Mouse (Mus musculus) right cerebral cortex, adult 2 months (tissue): ENCODE data around the gene Iah1.

Experiments
- DNase-seq, 2 experiments: peaks; one replicate each; pipeline ENCODE4 v3.0.0; 2021 to 2022; ENCODE audit warnings: low spot score in 2 of 2

Iah1 gene

DNA sequence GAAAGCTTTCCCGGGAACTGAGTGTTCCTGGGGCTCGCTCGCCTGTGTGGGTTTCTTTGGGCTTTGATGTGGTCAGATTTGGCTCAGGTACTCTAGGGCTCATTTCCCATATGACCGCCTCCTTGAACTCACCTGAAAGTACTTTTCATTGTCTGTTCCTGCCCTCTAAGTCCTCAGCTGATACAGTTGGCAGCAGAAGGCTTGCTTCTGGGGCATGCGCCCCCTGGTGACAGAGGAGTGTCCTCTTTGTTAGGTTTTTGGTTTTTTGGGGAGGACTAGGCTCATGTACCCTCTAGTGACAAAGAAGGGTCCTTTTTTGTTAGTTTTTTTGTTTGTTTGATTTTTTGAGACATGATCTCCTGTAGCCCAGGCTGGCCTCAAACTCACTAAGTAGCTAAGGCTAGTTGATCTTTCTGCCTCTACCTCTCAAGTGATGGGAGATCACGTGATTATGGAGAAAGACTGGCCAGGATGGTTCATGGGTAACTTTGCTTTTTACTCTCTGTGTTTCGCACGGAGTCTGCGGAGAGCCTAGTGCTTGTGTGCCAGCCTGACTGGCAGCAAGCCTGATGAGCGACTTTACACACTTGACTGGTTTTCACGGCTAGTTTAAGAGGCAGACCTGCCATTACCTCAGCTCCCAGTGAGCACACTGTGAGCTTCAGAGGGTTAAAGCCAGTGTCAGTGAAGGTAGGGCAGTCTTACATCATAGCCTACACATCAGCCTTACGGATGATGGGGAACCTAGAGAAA, 2.1 kb downstream of the Iah1 start:
- peak; percentile 59 to 65 for DNase-seq

DNA sequence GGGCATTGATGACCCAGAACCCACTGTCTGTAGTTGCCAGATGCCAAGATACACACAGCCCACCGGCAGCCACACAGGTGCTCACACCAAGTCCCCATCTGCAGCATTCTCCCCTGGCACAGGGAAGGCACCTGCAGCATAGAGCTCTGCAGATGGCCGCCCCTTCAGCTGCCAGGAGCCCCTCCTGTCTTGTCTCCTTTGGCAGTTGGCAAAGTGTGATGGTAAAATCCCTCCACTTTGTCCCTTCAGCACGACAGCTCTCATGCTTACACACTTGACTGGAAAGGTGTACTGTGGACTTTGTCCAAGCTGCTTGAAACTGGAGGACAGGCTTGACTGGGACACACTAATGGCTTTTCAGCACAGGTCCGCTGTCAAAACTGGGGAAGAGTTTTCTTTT, 4.1 kb downstream of the Iah1 start:
- DNase-seq: no peak

DNA sequence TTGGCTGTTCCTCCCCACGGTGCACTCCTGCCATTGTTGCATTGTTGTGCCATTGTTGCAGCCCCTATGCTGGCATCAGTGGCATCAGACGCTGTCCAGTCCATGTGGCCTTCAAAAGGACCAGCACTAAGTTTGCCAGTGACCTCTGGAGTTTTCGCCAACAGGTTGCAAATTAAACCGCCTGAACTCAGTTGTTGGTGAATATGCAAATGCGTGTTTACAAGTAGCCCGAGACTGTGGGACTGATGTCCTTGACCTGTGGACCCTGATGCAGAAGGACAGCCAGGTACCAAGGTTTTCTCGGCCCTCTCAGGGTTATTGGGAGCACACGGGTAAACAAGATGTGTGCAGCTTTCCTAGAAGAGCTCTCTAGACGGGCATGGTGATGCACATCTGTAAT, 5.0 kb downstream of the Iah1 start:
- no peak for DNase-seq

DNA sequence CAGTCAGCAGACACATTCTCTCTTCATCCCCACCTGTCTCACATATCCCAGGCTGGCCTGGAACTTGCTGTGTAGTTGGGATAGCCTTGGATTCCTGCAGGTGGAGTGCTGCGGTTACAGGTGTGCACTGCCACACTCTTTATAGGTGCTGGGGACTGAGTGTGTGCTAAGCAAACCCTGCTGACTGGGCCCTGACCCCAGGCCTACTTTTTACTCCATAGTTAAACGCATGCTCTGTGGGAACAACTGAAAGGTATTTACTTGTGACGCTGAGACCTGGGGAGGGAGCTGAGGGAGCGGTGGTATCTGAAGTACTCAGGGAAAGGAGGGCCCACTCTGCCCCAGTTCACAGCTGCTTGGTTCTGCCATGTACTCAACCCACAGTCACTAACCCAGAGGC, 6.1 kb downstream of the Iah1 start:
- no peak for DNase-seq

DNA sequence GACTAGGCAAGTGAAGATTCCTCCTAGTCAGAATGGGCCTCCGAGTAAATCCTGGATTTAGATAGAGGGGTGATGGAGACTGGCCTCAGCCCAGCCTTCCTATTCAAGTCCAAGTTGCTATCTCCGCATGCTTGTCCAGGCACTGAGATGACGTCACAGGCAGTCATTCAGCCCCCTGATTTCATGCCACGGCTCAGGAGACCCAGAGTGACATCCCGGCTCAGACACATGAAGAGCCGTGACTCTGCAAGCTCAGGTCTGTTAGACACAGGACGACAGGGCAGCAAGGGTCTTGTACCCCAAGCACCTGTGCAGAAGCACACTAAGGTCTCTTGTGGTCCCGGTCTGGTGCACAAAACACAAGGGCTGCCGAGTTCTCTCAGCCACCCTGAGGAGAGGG, 6.7 kb downstream of the Iah1 start:
- DNase-seq: no peak

DNA sequence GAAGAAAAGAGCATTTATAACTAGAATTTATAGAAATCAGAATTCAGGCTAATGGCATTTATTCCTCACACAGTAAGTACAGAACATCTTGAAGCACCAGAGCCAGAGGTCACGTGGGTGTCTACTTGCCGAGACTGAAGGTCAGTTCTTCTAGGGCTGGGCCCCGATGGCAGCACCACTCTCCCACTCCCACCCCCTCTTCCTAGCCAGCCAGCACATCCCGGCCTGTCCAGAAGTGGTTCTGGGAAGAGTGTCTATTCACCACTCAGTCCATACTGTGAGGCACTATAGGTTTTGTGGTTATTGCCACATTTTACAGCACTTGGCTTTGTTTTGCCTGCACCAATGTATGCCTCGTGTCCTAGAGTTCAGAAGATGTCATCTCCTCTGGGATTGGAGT, 7.9 kb downstream of the Iah1 start:
- DNase-seq: no peak

DNA sequence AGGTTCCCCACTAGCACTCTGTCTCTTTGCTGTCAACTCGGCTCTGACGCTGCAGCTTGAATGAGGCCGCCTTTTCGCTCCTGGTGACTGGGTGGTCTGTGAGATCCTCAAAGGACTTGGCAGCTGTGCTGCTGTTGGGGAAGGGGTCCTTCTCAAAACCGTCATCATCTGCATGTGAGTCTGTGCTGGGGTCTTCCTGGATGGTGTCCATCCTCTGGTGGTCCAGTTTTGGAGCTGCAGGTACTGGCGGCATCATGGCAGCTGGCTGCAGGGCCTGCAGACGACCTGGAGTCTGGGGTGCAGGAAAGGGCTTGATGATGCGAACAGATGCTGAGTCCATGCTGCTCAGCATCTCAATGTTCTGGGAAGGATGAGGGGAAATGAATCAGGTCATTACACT, 9.1 kb downstream of the Iah1 start:
- no peak for DNase-seq

DNA sequence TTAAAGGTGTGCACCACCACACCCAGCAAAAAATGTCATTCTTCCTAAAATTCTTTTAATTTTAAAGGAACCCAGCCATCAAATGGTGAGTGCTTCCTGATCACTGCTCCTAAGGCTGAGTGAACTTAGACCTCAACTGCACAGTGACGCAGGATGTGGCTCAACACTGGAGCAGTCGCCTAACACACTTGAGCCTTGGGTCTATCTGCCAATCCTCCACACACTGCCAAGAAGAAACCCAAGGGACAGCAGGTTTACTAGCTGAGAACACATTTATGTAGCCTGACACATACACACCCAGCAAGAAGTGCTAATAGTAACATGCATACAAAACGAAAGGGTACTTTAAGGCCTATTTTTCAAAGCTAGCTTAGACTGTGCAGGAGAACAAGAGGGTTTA, 10.1 kb downstream of the Iah1 start:
- no peak for DNase-seq

DNA sequence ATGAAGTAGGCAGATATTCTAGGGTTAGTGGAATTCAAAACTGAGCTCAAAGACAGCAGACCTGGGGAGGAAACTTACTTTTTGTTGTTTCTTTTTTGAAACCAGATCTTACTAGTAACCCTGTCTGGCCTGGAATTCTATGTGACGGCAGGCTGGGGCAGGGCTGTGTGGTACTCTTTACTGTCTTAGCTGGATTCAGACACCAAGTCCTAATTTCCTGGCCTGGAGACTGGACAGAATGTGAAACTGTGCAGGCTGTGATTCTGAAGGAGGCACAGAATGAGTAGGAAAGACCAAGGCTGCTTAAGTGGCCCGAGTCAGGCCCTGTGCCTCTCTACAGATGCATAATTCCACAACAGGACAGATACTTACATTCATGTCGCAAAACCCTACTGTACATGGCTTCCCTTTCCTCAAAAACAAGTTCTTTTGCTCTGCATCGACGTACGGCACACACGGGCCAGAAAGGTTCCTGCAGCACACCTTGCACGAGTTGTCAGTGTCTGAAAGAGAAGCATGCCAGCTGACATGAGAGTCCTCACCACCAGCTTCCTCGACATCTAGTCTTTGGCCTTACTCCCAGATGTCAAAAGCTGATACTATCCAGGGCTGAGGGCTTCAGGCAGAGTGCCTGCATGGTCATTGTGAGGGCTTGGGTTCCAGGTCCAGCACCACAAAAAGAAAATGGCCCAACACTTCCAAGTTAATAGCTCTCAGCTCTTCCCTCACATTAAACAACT, 13.6 kb downstream of the Iah1 start:
- no peak for DNase-seq

DNA sequence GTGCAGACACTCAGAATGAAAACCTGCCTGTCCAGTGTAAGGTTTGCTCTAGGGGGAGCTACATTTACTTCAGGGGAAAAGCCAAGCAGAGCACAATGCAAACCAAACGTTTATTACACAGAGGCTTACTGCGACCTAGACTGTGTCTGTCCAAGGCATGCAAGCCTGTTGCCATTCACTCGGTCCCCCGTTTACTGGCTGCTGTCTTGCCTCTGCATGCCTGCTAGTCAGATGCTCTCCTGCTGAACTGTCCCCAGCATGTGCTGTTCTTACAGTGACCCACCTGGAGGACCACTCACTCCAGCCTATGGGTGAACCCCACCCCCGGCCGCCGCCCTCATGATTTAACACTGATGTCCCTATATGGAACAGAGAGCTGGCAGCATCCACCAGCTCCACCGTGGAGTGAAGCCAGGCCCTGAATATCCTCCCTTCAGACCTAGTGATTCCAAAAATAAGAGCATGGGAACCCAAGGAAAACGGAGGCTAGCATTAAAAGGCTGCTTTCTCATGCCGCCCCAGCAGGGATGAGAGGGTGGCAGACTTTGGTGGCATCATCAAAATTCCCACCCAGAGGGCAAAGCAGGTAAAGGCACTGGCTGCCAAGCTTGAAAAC, 14.9 kb downstream of the Iah1 start:
- DNase-seq: peak; percentile 29 to 66

DNA sequence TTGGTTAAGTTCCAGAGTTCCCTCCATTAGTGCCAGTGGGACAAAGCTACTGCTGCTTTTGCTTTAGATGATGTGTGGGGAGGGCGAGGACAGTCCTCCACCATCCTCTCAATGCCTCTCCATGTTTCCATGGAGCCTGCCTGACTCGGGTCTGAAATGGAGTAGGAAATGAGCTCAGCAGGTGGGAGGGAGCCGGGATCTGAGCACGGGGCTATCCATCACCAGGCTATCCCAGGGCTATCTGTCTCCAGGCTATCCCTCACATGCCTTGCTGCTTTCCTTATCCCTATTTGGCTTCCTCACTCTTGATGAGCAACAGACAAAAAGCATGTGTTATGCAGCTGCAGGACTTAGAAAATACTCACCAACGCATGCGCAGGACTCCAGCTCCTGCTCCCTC, 15.5 kb downstream of the Iah1 start:
- no peak for DNase-seq

DNA sequence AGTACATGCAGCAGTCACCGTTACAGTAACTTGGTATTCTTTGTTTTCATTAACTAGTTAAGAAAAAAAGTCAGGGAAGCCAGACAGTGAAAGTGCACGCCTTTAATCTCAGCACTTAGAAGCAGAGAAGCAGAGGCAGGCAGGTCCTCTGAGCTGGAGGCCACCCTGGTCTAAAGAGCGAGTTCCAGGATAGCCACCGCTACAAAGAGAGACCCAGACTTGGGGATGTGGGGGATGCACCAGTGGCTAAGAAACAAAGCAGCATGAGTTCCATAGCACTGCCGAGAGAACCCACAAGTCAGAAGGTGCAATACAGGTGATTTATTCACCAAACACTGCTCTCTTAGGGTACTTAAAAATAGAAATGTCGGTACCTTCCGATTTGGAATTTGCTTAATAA, 16.8 kb downstream of the Iah1 start:
- DNase-seq: no peak

DNA sequence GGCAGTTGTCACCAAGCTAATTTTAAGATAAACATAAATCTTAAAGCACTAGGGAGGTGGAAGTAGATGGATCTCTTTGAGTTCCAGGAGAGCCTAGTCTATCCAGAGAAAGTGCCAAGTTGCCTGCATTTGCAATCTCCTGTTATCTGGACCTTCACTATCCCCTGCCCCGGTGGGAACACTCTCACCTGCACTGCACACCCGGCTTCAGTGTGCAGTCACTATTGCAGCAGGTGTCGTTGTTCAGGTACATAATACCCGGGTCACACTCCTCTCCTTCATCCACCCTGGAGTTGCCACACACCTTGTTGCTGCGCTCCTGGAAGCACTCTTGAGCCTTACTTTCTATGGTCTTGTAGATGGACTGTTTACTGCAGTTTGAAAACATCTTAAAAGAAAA, 17.6 kb downstream of the Iah1 start:
- no peak for DNase-seq

DNA sequence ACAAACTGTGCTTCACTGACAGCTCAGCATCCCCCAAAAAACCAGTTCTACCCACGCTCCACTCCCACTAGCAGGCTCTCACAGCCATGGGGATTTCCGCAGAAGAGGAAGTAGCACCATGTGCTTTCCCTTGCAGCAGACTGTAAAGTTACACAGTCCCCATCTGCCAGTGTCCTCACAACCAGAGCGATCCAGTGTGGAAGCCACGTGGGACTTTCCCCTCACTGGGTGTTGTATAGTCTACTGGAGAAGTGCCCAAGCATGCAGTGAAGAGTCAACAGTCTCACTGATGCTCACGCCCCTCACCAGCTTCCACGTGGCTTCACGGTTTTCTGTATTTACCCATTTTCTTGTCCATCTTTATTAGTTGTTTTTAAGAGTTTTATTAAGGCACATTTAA, 19.7 kb downstream of the Iah1 start:
- peak; percentile 40 to 60 for DNase-seq

DNA sequence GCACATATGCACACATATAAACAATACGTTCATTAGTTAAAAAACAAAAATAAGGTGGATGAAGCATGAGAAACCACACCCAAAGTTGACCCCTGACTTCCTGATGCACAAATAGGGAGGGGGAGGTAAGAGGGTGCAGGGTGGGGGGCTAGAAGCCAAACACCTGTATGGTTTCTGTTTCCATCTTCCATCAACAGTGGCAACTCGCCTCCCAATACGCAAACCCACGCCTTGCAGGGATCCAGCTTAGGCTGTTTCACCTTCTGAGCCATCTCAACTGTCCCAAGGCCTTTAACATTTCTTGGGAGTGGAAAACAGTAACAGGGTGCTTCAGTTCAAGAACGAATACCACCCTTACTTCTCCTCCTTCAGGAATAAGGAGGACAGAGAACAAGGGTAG, 21.0 kb downstream of the Iah1 start:
- no peak for DNase-seq

DNA sequence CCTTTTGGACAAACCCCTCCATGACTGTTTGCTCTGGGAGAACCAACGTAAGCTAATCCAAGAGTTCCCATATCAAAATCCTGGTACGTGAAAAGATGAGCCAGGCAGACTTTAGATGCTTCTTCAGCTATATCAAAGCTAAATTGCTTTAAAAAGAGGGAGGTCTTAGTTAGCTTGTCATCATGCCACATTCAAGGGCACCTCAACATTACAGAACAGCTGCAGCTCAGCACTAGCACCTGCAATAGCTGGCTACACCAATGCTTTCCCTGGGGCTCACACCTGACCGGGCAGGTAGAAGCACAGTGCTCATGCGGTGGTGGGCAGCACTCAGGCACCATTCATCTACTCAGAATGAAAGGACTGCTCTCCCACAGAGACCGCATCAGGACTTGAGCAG, 24.5 kb downstream of the Iah1 start:
- no peak for DNase-seq

DNA sequence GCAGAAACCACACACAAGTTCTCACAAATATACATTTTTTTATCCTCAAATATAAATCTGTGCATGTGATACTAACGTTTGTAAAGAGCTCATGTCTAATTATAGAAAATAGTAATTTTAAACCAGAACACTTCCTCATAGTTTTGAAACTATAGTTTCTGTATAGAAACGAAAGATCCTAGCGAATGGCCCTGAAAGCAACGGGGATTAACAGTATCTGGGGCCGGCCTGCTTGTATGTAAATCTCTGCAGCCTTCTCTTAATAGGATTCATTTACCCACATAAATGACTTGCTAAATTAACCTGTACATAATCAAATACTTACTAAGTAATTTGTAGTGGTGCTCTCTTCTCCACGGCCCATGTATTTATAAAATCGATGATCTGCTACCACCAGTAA, 30.8 kb downstream of the Iah1 start:
- DNase-seq: no peak

DNA sequence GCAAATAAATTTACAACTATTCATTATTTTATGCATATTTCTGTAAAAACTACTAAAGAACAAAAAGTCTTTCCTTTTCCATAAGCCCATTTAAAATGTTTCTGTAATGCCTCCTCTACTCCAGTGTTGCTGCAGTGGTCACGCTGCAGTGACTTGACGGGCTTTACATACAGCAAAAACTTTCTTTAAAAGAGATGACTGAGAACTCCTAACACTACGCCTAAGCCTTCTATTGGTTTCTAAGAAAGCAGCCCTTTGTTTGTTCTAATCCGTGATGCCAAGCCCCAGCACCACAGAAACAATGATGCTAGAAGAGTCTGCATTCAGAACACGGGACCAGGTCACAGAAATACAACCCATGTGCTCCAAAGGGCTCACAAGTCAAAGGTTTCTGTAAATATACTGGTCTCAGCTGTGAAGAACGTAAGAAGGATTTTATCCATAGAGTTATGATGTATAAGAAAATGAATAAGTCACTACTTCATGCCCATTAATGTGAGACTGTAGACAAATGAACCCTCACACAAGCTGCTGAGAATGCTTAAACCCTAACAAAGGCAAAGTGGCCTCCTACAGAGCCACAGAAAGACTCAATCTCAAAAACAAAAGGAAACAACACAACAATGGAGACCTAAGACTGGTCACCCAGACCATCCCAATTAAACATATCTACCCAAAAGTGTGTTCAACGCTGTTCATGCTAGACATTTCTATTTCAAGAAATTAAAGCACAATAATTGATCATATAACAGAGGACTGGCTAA, 34.1 kb downstream of the Iah1 start:
- DNase-seq: no peak

DNA sequence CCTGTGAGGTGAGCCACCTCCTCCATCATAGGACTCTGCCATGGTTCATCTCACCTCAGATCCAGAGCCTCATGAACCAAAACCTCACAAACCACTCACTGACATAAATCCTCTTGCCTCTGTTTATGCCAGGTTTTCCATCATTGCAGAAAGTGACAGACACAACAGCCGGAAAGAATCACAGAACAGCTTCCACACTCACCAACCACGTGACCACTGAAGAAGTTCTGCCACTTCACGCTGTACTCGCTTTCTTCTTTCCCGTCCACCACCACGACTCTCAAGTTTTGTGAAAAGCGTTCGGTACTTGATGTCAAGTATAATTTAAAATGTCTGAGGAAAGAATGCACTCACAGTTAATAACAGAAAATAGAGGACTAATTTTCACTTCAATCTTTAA, 37.5 kb downstream of the Iah1 start:
- no peak for DNase-seq

DNA sequence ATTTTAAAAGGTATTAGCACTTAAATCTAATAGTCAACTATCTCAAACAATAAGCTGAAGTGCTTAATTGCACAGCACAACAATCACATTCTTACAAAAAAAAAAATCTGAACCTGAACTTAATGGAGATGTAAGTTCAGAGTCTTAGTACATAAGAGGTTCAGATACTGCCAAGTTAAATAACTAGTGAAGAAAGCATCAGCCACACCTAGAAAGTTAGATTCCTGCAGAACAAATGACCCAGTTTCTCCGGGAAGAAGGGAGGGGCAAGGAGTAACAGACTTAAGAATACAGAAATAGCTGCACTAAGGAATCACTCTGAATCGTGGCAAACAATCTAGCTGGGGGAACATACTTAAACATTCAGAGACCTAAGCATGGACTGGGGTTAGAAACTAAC, 46.5 kb downstream of the Iah1 start:
- no peak for DNase-seq

DNA sequence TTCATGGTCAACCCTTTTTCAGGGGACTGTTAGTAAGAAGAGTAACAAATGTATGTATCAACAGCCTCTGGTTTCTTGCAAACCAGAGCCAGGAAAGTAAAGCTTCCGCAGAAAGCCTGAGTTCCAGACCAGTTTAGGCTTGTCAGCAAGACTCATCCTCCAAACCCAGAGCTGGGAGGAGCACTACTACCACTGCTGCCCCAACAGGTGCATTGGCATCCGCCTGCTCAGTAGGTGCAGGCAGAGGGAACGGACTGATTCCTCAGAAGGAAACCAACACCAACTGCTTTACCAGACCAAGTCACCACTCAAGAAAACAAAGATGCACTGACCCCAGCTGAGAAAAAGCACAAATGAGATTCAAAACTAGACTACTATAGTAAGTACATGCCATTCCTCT, 47.0 kb downstream of the Iah1 start:
- no peak for DNase-seq

DNA sequence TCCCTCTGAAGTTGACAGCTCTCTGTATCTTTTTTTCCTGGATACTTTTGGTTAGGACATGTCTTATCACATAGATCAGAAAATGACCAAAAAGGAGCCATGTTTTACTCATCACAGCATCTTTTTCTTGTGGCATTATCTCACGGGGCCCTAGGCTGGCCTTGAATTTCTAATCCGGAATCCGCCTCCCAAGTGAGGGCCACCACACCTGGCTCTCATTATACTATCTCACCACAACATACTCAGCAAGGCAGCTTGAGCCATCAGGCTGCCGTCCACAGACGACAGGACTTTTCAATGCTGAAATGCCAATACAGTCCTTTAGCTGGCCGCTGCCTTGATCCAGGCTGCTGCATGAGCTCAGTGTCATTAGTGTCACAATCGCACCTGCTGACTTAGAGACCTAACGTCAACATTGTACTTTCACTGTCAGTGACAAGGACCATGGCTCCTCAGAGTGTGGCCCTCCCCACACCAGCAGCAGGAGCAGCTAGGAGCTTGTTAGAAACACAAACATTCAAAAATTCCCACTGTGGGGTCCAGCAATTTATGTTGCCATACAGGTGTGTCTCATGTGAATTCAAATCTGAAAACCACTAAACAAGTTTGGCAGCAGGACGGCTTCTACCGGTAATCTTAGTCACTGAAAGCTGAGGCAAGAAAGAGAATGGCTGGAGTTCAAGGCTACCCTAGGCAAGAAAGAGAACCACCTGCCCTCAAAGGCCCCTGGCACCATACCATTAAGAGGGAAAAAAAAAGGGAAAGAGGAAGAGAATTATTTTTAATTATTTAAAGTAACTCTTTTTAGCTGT, 48.6 kb downstream of the Iah1 start:
- no peak for DNase-seq
